Mouse (Mus musculus): ENCODE data around the gene Gal3st1. TPM values are rescaled to one million over a fixed set of nuclear protein-coding genes. Genes with fewer than 3 reads are reported as not detected.
"Not testable (repeated sequence)": the region's sequence is repeated elsewhere in the genome, so short reads cannot be mapped to it uniquely, and the experiment has no call there.

Gal3st1 gene
- polyA plus RNA-seq, 1 experiment from 2014 or later = 5.5 TPM

DNA sequence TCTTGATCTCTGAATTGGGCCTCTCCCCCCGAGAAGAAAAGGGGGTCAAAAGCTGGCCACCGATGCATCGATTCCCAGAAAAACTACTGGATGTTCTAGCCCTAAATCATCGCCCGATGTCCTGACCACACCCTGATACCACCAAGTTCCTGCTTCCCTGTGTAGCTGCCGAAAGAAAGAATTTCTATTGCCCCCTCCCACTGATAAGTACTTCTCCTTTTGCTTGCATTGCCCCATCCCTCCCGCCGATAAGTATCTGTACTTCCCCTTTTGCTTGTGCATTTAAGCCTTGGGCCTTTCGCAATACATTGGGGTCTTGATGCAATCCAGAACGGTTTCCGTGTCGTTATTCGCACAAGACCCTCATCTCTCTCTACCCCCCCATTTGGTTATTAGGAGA lies 38.7 kb downstream of the Gal3st1 start:
- ATAC-seq (replicated peaks); H3K4me2 ChIP-seq; H3K36me3 ChIP-seq (replicated peaks); H3K9me3 ChIP-seq; H3K9ac ChIP-seq; H3K27me3 ChIP-seq (replicated peaks); H3K4me3 ChIP-seq; H3K27ac ChIP-seq; H3K4me1 ChIP-seq: not testable (repeated sequence)
- WGBS = 94% methylated on average over 13 of the region's 13 CpGs

- Histone ChIP-seq H3K4me2 (no peak overlapping the region), H3K27me3 (replicated peaks) (no peaks in the 10 kb centered on the region), H3K36me3 (replicated peaks) (no peaks in the 10 kb centered on the region), H3K4me1 (no peaks in the 10 kb centered on the region), H3K27ac (no peak overlapping the region), H3K9ac (no peak overlapping the region), H3K9me3 (no peaks in the 10 kb centered on the region), H3K4me3 (no peak overlapping the region)
- ATAC-seq (replicated peaks) = no peak
- 70% methylated on average over 2 of the region's 2 CpGs for WGBS
These were observed 39.9 kb downstream of the Gal3st1 start for GRCm38 (mm10) chr11:4023321-4023720.

- no peaks in the 10 kb centered on the region for H3K4me1 ChIP-seq
- H3K9ac ChIP-seq = no peak overlapping the region
- H3K9me3 ChIP-seq = no peaks in the 10 kb centered on the region
- 83% methylated on average over 8 of the region's 8 CpGs for WGBS
- H3K4me2 ChIP-seq = no peak overlapping the region
- no peak overlapping the region for H3K4me3 ChIP-seq
- H3K27me3 ChIP-seq (replicated peaks) = no peaks in the 10 kb centered on the region
- H3K27ac ChIP-seq = no peak overlapping the region
- ATAC-seq (replicated peaks) = no peak
- H3K36me3 ChIP-seq (replicated peaks) = no peaks in the 10 kb centered on the region
These were observed 43.6 kb downstream of the Gal3st1 start for GRCm38 (mm10) chr11:4027066-4027465.

DNA sequence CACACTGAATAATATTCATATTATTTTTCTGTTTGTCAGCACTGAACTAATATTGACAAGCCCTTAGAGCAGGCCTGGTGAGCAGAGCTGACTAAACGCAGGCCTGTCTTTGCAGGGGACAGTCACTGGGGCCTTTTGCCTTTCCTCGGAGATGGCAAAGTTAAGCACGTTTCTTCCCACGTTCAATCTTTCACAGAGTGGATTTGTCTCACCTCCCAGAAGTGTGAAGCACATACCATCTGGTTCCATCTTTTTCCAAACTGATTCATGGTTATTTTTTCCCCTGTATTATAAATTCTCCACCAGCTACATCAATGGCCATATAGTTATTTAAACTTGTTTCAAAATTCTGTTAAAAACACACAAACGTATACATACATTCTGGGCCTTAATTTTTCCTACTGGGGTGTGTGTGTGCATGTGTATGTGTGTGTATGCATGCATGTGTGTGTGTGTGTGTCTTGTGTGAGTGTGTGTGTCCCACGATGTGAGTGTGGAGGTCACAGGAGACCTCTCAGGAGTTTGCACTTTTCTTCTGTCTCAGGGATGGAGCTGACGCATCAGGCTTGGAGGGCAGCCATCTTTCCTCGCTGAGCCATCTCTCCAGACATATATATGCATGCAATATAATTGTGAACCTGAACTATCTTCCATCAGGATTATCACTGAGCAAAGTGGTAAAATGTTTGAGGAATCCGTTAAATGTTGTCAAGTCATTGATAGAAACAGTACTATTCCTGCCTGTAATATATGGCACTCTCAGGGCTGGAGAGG lies 44.3 kb downstream of the Gal3st1 start:
- no peaks in the 10 kb centered on the region for H3K4me1 ChIP-seq
- no peaks in the 10 kb centered on the region for H3K36me3 ChIP-seq (replicated peaks)
- no peaks in the 10 kb centered on the region for H3K9me3 ChIP-seq
- no peaks in the 10 kb centered on the region for H3K27me3 ChIP-seq (replicated peaks)
- H3K4me3 ChIP-seq = no peak overlapping the region
- H3K4me2 ChIP-seq = no peak overlapping the region
- ATAC-seq (replicated peaks) = no peak
- no peak overlapping the region for H3K27ac ChIP-seq
- 82% methylated on average over 9 of the region's 9 CpGs for WGBS
- no peak overlapping the region for H3K9ac ChIP-seq

- H3K27ac ChIP-seq = no peak overlapping the region
- no peaks in the 10 kb centered on the region for H3K27me3 ChIP-seq (replicated peaks)
- H3K9ac ChIP-seq = no peak overlapping the region
- no peaks in the 10 kb centered on the region for H3K36me3 ChIP-seq (replicated peaks)
- H3K4me2 ChIP-seq = no peak overlapping the region
- no peak for ATAC-seq (replicated peaks)
- WGBS = 71% methylated on average over 4 of the region's 4 CpGs
- no peaks in the 10 kb centered on the region for H3K9me3 ChIP-seq
- no peak overlapping the region for H3K4me3 ChIP-seq
- no peaks in the 10 kb centered on the region for H3K4me1 ChIP-seq
These were observed 45.9 kb downstream of the Gal3st1 start for GRCm38 (mm10) chr11:4029343-4029742.

- no peak within 1 kb of the TSS for H3K27ac ChIP-seq
- 47% methylated on average over 16 of the region's 16 CpGs for WGBS
- H3K9me3 ChIP-seq = no peaks in the 10 kb centered on the region
- no peak within 1 kb of the TSS for H3K4me3 ChIP-seq
- no peak within 1 kb of the TSS for H3K4me2 ChIP-seq
- H3K27me3 ChIP-seq (replicated peaks) = no peaks in the 10 kb centered on the region
- H3K4me1 ChIP-seq = no peaks in the 10 kb centered on the region
- no peak within 1 kb of the TSS for H3K9ac ChIP-seq
- H3K36me3 ChIP-seq (replicated peaks) = no peaks in the 10 kb centered on the region
- no peak for ATAC-seq (replicated peaks)
These were observed 47.9 kb downstream of the Gal3st1 start, which contains the start of gene Sec14l4 for GRCm38 (mm10) chr11:4031126-4031941. Gene Sec14l4 (plus strand): TSS chr11:4031462.

DNA sequence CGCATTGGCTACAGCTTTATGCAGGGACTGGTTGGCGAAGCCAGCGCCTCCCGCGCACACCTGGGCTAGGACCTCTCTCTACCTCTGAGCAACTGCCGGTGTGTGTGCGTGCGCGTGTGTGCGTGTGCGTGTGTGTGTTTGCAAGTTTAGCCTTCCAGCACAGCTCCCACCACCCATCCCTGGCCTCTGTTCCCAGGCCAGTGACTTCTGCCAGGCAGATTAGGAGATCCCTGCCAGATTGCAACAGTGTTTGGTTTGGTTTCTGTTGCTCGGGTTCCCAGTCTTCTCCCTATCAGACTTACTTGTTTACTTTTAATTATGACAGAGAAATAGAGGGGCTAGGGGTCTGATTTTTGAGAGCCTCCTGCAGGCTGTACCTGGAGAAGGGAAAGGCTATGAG lies 48.5 kb downstream of the Gal3st1 start:
- H3K27me3 ChIP-seq (replicated peaks) = no peaks in the 10 kb centered on the region
- H3K9ac ChIP-seq = no peak overlapping the region
- H3K4me2 ChIP-seq = no peak overlapping the region
- 51% methylated on average over 12 of the region's 12 CpGs for WGBS
- H3K36me3 ChIP-seq (replicated peaks) = no peaks in the 10 kb centered on the region
- no peak overlapping the region for H3K4me3 ChIP-seq
- no peaks in the 10 kb centered on the region for H3K4me1 ChIP-seq
- no peak for ATAC-seq (replicated peaks)
- H3K27ac ChIP-seq = no peak overlapping the region
- no peaks in the 10 kb centered on the region for H3K9me3 ChIP-seq

DNA sequence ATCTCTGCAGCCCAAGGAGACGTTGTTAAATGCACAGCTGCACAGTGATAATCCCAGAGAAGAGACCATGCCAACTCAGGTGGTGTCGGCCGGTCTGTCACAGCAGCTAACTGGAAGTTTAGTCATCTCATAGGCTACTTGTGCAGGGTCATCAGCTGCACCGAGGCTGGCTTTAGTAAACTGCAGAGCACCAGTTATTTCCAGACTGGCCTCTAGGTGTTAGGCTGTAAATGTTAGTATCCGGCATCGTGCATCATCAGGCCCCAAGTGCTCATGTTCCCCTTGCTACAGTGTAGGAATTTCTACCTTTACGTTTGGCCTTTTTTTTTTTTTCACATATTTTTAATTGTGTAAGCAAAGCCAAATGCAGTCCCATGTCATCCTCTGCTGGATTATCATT lies 50.0 kb downstream of the Gal3st1 start:
- H3K27ac ChIP-seq = no peak overlapping the region
- H3K9ac ChIP-seq = no peak overlapping the region
- H3K4me3 ChIP-seq = no peak overlapping the region
- H3K4me2 ChIP-seq = no peak overlapping the region
- H3K36me3 ChIP-seq (replicated peaks) = no peaks in the 10 kb centered on the region
- H3K4me1 ChIP-seq = no peaks in the 10 kb centered on the region
- ATAC-seq (replicated peaks) = no peak
- H3K27me3 ChIP-seq (replicated peaks) = no peaks in the 10 kb centered on the region
- no peaks in the 10 kb centered on the region for H3K9me3 ChIP-seq
- 74% methylated on average over 7 of the region's 7 CpGs for WGBS

DNA sequence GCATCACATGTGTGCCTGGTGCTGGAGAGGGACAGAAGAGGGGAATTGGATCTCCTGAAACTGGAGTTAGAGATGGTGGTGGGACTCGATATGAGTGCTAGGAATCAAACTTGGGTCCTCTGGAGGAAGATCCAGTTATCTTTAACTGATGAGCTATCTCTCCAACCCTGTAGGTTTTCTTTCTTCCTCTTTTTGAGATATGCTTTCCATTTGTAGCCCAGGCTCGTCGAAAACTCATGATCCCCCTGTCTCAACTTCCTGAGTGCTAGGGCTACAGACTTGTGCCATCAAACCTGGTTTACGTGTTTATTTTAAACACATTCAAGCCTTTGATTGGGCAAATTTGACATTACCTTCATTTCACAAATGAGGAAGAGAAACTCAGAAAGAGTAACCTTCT lies 50.7 kb downstream of the Gal3st1 start:
- Histone ChIP-seq H3K4me2 (no peak overlapping the region), H3K27me3 (replicated peaks) (no peaks in the 10 kb centered on the region), H3K9me3 (no peaks in the 10 kb centered on the region), H3K27ac (no peak overlapping the region), H3K9ac (no peak overlapping the region), H3K4me1 (no peaks in the 10 kb centered on the region), H3K36me3 (replicated peaks) (no peaks in the 10 kb centered on the region), H3K4me3 (no peak overlapping the region)
- 95% methylated on average over 4 of the region's 4 CpGs for WGBS
- ATAC-seq (replicated peaks) = no peak

DNA sequence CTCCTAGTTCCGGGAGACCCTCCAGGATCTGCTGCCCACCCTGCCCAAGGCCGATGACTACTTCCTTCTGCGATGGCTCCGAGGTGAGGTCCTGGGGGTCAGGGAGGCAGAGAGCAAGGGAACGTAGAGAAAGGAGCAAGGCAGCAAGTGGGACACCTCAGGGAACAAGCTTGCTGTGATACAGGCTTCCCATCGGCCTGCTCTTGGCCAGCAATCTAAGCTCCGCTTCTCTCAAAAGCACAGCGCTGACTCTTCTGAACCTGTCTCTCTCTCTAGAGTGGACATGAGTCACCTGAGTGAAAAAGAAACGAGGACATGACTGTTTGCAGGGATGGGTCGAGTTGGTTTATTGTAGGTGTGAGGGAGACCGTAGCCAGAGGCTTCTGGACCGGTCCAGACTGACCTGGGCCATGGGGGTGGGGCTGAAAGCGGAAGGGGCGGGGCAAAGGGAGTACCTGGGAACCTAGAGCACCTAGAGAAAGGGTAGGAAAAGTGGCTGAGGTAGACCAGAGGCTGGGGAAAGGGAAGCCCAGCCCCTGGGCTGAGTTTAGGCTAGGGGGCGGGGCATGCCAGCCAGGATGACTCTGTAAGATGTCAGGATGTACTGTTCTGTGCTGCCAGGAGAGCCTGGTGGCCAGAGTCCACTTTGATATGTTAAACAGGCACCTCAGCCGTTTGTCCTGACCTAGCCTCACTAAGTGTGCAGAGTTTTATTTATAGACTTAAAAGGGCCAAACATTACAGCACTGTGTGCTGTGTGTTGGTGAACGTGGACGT lies 51.9 kb downstream of the Gal3st1 start:
- Histone ChIP-seq H3K4me2 (no peak overlapping the region), H3K36me3 (replicated peaks) (no peaks in the 10 kb centered on the region), H3K9me3 (no peaks in the 10 kb centered on the region), H3K4me3 (no peak overlapping the region), H3K4me1 (no peaks in the 10 kb centered on the region), H3K9ac (no peak overlapping the region), H3K27me3 (replicated peaks) (no peaks in the 10 kb centered on the region), H3K27ac (no peak overlapping the region)
- 72% methylated on average over 18 of the region's 18 CpGs for WGBS
- ATAC-seq (replicated peaks) = no peak

- H3K27ac ChIP-seq = no peak overlapping the region
- H3K9me3 ChIP-seq = no peaks in the 10 kb centered on the region
- no peak for ATAC-seq (replicated peaks)
- no peak overlapping the region for H3K4me2 ChIP-seq
- no peaks in the 10 kb centered on the region for H3K4me1 ChIP-seq
- no peak overlapping the region for H3K9ac ChIP-seq
- no peak overlapping the region for H3K4me3 ChIP-seq
- WGBS = 87% methylated on average over 6 of the region's 6 CpGs
- no peaks in the 10 kb centered on the region for H3K36me3 ChIP-seq (replicated peaks)
- no peaks in the 10 kb centered on the region for H3K27me3 ChIP-seq (replicated peaks)
These were observed 52.5 kb downstream of the Gal3st1 start for GRCm38 (mm10) chr11:4035916-4036315.

- no peaks in the 10 kb centered on the region for H3K4me1 ChIP-seq
These were observed 53.1 kb downstream of the Gal3st1 start for GRCm38 (mm10) chr11:4036365-4037084.

More at GRCm38 (mm10) chr11:4036365-4037084, 53.1 kb downstream of the Gal3st1 start:
- no peak overlapping the region for H3K27ac ChIP-seq
- no peaks in the 10 kb centered on the region for H3K36me3 ChIP-seq (replicated peaks)
- ATAC-seq (replicated peaks) = no peak
- 80% methylated on average over 9 of the region's 9 CpGs for WGBS
- H3K27me3 ChIP-seq (replicated peaks) = no peaks in the 10 kb centered on the region
- H3K9me3 ChIP-seq = no peaks in the 10 kb centered on the region
- no peak overlapping the region for H3K9ac ChIP-seq
- no peak overlapping the region for H3K4me2 ChIP-seq
- H3K4me3 ChIP-seq = no peak overlapping the region
